Mouse (Mus musculus) telencephalon, adult 2 months (tissue): Measurements from ENCODE around the gene Gm9999.

Experiments
- DNase-seq: peaks from one replicate; pipeline ENCODE4 v3.0.0-alpha.2; 2011; ENCODE audit warnings: low read depth, low spot score

The Gm9999 gene

DNA sequence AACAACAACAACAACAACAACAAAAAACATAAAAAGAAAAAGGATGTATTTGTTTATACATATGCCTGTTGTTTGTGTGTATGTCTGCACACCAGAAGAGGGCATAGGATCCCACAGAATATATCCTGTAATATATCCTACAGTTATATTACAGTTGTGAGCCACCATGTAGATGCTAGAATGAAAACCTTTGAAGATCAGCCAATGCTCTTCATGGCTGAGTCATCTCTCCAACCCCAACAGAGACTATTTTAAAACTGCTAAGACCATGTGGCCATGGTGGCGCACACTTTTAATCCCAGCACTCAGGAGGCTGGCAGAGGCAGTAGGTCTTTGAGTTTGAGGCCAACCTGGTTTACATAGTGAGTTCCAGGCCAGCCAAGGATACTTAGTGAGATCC is 44.1 kb downstream of the Gm9999 start:
- no peak for DNase-seq

DNA sequence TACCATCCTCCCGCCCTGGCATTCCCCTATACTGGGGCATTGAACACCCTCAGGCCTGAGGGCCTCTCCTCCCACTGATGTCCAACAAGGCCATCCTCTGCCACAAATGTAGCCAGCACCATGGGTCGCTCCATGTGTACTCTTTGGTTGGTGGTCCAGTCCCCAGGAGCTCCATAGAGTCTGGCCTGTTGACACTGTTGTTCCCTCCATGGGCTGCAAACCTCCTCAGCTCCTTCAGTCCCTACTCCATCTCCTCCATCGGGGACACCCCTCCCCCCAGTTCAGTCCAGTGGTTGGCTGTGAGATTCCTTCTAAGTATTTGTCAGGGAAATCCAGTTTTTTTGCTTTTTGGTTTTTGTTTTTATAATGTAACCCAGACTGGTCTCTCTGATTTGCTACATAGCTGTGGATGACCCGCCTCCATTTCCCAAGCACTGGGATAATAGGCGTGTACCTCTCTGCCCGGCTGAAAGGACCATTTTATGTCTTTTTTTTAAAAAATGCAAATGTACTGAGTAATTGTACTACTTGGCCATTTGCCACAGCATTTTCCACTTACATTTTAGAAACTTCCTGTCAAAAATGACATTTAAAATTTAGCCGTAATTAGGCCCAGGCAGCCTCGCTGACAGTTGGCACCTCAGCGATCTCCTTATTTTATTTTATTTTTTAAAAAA is 47.3 kb downstream of the Gm9999 start:
- no peak for DNase-seq

DNA sequence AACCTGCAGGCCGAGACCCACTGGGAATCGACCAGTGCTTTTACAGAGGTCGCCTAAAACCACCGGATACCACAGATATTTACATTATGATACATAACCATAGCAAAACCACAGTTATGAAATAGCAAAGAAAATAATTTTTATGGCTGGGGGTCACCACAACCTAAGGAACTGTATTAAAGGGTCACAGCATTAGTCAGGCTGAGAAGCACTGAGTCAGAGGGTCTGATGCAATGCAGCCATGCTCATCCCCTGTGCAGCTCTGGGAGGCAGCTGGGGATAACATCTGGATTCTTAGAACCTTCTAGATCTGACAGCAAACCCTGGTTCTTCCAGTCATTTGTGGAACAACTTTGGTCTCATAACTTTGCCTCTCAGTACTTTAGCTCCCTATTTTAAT is 48.0 kb downstream of the Gm9999 start:
- no peak for DNase-seq

DNA sequence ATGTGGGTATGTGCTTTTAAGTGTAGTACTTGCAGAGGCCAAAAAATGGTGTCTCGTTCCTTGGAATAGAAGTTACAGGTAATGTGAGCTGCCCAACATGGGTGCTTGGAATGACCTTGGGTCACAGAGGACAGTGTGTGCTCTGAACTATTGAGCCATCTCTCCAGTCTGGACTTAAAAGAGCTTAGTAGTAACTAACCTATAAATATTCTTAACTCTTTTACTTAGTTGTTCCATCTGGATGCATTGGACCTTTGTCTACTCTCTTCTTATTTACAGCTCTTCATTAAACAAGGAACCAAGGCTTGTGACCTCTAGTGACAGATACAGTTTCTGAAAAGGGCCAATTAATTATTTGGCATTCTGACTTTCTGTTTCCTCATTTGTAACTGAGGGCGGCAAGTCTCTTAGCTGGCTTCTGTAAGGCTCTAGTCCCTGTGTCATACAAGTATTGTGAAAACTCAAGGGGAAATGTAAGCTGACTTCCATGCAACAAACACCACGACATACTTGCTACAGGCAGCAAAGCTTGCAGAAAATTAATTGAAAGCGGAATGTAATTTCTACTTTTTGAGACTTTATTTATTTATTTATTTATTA is 51.5 kb downstream of the Gm9999 start:
- no peak for DNase-seq

DNA sequence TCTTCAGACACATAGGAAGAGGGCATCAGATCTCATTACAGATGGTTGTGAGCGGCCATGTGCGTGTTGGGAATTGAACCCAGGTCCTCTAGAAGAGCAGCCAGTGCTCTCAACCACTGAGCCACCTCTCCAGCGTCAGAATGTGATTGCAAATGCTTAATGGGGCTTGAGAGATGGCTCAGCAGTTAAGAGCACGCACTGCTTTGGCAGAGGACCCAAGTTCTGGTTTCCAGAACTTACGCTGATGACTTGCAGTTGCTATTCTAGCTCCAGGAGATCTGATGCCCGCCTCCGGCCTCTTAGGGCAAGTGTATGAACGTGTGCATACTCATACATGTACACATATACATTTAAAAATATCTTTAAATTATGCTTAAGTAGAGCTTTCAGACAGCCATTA is 52.0 kb downstream of the Gm9999 start:
- no peak for DNase-seq
